Mouse (Mus musculus) gastrocnemius, postnatal 25 days (tissue): ENCODE measurements at regions not wholly inside any gene's neighbourhood (a gene's known extent, or its start where the extent isn't known, plus 50 kb on each side); places are given as distances from the start of the nearest gene placed in this dataset.

Source experiments
- DNase-seq: peaks from one replicate; pipeline ENCODE4 v3.0.0; 2022

- DNase-seq: no peak
Observed at GRCm38 (mm10) chr6:31274236-31274635, 124.3 kb upstream of the Mkln1 start.

DNA sequence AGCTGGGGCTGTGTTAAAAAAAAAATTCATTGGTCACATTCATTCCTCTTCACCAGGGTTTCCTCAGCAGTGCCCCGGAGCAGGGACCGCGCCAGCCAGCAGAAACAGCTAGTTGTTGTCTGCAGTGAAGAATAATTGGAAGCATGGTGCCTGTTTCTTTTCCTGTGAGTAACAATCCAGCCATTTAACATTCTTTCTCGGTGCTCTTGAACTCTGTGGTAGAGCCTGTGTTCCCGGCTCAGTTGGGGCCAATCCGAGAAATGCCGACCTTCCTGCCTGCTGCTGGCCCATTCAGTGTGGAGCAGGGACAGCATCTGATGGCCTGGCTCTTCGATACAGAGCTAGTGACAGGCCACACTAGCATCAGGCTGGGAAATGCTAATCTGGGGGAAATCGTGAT is 120.7 kb upstream of the Mkln1 start:
- no peak for DNase-seq

- no peak for DNase-seq
Observed at GRCm38 (mm10) chr6:31283973-31284372, 114.6 kb upstream of the Mkln1 start.

DNA sequence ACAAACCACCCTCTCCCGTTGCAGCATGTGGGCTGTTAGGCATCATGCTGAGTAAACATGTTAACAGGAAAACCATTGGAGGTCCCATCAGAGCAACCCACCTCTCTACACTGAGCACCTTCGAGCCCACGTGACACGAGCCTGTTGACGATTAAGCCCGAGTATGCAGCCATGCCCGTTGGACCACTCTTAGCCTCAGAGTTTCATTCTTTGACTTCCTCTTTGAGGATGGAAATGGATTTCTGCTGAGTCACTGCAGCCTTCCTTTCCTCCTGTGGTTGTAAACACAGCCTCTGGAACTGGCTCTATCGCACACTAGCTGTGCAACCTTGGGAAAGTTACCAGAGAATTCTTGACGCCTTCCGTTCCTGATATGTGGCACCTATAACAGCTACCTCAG is 114.1 kb upstream of the Mkln1 start:
- DNase-seq: no peak

DNA sequence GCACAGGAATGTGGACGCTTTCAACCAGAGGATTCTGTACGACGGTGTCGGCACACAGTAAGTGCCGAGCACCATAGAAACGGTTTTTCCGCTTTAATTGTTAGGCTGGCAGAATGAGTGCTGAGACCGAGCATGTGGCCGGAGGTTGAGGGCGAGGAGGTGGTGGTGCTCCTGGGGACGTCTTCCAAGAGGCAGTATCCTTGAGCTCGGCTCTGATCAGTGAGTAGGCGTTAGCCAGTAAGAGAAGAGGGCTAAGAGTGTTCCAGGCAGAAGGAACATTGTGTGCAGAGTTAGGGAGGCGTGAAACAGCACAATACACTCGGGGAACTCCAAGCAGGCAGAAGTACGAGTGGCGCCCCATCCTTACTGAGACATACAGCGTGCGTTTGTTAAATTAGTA is 113.5 kb upstream of the Mkln1 start:
- DNase-seq: no peak

GRCm38 (mm10) chr6:31285981-31286737 is 112.4 kb upstream of the Mkln1 start:
- no peak for DNase-seq

DNA sequence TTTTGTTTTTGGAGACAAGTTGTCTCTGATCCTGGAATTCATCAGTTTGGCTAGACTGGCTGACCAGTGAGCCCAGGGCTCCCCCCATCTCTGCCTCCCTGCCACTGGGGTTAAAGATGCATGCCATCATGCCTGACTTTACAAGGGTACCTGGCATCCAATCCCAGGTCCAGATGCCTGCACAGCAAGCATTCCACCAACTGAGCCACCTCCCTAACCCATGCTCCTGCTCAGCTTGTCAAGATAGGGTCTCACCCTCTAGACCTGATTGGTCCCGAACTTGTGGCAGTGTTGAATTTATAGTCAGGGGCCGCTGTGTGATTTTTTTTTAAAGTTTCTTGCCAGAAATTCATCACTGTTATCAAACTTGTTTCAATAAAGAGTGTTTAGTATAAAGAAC is 111.4 kb upstream of the Mkln1 start:
- DNase-seq: no peak

DNA sequence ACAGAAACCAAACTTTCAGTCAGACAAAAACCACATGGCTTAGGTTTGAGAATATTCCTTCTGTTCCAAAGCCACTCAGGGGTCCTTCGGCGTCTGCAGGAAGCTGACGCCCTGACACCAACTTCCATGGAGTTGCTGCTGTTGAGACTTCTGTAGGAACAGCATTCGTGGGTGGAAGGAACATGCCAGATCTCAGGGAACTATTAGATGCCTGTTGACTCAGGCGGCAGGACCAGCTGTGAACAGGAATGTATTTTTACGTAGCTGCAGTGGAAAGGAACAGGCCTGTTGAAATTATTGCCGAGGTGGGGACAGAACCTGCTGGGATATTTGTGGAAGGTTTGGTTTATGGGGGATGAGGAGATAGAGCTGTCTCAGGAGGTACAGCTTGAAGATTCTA is 110.8 kb upstream of the Mkln1 start:
- no peak for DNase-seq

- DNase-seq: no peak
Observed at GRCm38 (mm10) chr6:31288421-31289233, 109.9 kb upstream of the Mkln1 start.

GRCm38 (mm10) chr6:31289234-31289486 is 109.4 kb upstream of the Mkln1 start:
- no peak for DNase-seq

- DNase-seq: no peak
Observed at GRCm38 (mm10) chr6:31292081-31292480, 106.5 kb upstream of the Mkln1 start.

DNA sequence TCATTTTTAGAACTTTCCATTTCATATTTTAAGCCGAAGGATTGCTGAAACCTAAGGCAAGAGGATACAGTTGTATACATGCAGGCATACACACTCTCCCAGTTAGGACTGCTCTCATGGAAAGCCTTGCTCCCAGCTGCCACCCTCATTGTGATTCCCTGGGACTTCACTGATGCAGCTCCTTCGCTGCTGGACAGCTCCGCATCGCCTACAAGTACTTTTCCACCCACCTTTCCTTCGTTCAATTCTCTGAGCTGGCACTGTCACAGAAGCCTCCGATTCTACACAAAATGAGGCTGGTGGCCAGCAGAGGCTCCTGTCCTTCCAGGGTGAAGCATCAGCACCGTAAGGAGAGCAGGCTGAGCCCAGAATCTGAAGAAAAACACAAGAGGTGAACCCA is 105.5 kb upstream of the Mkln1 start:
- no peak for DNase-seq

GRCm38 (mm10) chr6:31299395-31299794 is 99.1 kb upstream of the Mkln1 start:
- no peak for DNase-seq

DNA sequence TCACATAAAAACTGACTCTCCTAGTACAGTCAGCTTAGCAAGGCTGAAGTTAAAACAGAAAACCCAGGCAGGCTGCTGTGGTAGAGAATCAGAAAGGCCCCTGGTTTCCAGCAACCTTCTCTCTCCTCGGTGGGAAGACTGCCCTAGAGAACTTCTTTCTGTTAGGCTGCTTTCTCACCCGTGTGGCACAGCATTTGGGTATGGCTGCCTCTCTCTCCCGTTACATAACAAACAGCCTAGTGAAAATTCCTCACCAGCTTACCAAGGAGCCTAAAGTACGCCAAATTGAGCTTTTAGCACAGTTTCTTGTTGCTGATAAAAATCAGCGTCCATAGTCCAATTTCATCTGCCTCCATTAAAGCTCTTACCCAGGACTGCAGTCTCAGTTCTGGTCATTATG is 92.8 kb upstream of the Mkln1 start:
- no peak for DNase-seq

GRCm38 (mm10) chr6:31307047-31307633 is 91.4 kb upstream of the Mkln1 start:
- no peak for DNase-seq

DNA sequence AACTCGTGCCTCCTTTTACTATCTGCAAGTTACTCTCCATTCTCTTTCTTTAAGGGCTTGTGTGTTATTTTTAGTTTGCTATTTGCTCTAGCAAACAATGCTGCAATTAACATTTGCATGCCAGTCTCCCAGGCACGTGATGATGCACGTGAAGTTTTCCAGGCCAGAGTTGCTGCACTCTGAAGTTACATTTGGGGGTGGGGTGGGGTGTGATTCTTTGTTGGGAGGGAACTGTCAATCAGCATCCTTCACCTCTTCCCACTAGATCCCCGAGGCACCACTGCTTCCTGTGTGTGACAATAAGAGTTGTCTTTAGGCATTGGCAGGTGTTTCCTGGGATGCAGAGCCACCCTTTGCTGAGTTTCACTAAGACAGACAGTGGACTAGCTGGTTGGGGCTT is 90.6 kb upstream of the Mkln1 start:
- no peak for DNase-seq

- no peak for DNase-seq
Observed at GRCm38 (mm10) chr6:31310660-31311059, 87.9 kb upstream of the Mkln1 start.

- no peak for DNase-seq
Observed at GRCm38 (mm10) chr6:31313869-31314470, 84.6 kb upstream of the Mkln1 start.

- no peak for DNase-seq
Observed at GRCm38 (mm10) chr6:31317741-31318225, 80.8 kb upstream of the Mkln1 start.

- DNase-seq: peak; percentile 58
Observed at GRCm38 (mm10) chr6:31318506-31318905, 80.0 kb upstream of the Mkln1 start.

DNA sequence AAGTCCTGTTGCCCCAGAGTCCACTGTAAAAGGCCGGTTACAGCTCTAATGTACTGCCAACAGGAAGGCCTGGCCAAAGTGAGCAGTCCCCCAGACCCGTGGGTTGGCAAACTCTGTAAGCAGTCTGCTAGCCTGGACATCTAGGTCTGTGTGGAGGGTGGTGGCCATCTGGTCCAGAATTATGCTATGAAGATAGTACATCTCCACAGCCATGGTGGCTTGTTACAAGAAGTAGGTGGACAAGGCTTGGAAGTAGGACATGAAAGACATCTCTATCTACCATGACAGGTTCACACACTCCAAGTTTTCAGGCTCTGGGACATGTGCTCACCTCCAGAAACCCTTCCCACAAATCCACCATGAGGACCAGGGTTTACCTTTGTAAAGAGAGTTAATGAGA is 79.1 kb upstream of the Mkln1 start:
- DNase-seq: no peak

GRCm38 (mm10) chr6:31320141-31320830 is 78.2 kb upstream of the Mkln1 start:
- no peak for DNase-seq
